8 mouse cellular contexts compared by ENCODE assay signal in the genomic region with DNA sequence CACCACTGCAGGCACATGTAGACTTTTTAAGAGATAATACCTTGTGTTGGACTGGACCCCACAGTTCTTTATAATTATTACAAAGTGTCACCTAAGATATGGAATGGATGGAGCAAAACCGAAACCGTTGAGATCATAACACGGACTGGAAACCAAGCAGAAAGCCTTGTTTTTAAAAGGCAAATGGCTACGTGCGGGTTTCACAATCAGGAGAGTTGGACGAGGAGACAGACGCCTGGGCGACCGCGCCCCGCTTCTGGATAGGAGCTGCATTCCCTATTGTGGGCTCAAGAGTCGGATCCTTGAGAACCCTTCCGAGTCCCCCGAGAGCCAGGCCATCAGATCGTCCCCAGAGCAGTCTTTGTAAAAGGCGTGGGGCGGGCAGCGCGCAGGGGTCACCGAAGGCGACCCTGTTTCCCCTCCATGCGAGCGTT. TPM values are rescaled to one million over a fixed set of nuclear protein-coding genes. Genes with fewer than 3 reads are reported as not detected.
DNase-seq lines count a peak whose midpoint lies in the region; ATAC-seq and TF ChIP-seq lines count a peak whose summit lies in the region.

No protein-coding gene starts in this region.

- no peaks in the 10 kb centered on the region for H3K27me3 ChIP-seq in forebrain, embryonic 16.5 days (replicated peaks; ENCODE audit: control insufficient read depth, insufficient read depth, low read length)
- no peaks in the 10 kb centered on the region for H3K27me3 ChIP-seq in lung, postnatal 0 days (replicated peaks; ENCODE audit: insufficient read depth, low read length)

- TF ChIP-seq EP300 in lung, postnatal 0 days (IDR thresholded peaks at IDR 0.05) = no peak

- H3K4me2 ChIP-seq in forebrain, embryonic 16.5 days (ENCODE audit: low read length) = peak overlapping the region; percentile 64
- peak overlapping the region; percentile 60 for H3K4me2 ChIP-seq in lung, postnatal 0 days (replicated peaks; ENCODE audit: low read depth, low read length)

- H3K4me1 ChIP-seq in bone marrow, adult 2 months (ENCODE audit: control insufficient read depth, insufficient read depth, low read length) = peaks cover 6% of the 10 kb centered on the region; the same call in 1 of the 2 replicates
- peaks cover 21% of the 10 kb centered on the region for H3K4me1 ChIP-seq in forebrain, embryonic 16.5 days (replicated peaks; ENCODE audit: control insufficient read depth, insufficient read depth, low read length)
- peaks cover 6% of the 10 kb centered on the region; the same call in 1 of the 2 replicates for H3K4me1 ChIP-seq in lung, postnatal 0 days (ENCODE audit: insufficient read depth, low read depth, low read length)

- TF ChIP-seq CTCF in left cerebral cortex, adult 2 months (IDR thresholded peaks at IDR 0.05) = no peak
- no peak for TF ChIP-seq CTCF in bone marrow, adult 2 months (IDR thresholded peaks at IDR 0.05; ENCODE audit: control insufficient read depth, insufficient read depth, low read length)
- no peak for TF ChIP-seq CTCF in lung, postnatal 0 days (IDR thresholded peaks at IDR 0.05)

- H3K36me3 ChIP-seq in forebrain, embryonic 16.5 days (ENCODE audit: control insufficient read depth, insufficient read depth) = no peaks in the 10 kb centered on the region
- no peaks in the 10 kb centered on the region for H3K36me3 ChIP-seq in lung, postnatal 0 days (ENCODE audit: insufficient read depth, low read length)

- H3K9ac ChIP-seq in forebrain, embryonic 16.5 days (replicated peaks; ENCODE audit: low read depth, low read length) = peak overlapping the region; percentile 98
- H3K9ac ChIP-seq in lung, postnatal 0 days (replicated peaks; ENCODE audit: low read depth) = peak overlapping the region; percentile 97

- TF ChIP-seq POLR2A in bone marrow, adult 2 months (IDR thresholded peaks at IDR 0.05; ENCODE audit: borderline replicate concordance, control insufficient read depth, low read depth, low read length) = no peak

- H3K4me3 ChIP-seq in left cerebral cortex, adult 2 months = peak overlapping the region; percentile 74
- H3K4me3 ChIP-seq in bone marrow, adult 2 months (replicated peaks; ENCODE audit: control insufficient read depth, low read depth, low read length) = peak overlapping the region; percentile 94
- H3K4me3 ChIP-seq in forebrain, embryonic 16.5 days (replicated peaks; ENCODE audit: low read length) = peak overlapping the region; percentile 99
- H3K4me3 ChIP-seq in lung, postnatal 0 days (ENCODE audit: low read depth, low read length) = peak overlapping the region; percentile 92

- no peak for DNase-seq in left cerebral cortex, adult 2 months (ENCODE audit: extremely low spot score in 1 of 2, low spot score in 2 of 2)
- DNase-seq in left cerebral cortex, postnatal 36 days (ENCODE audit: low spot score in 2 of 2) = no peak
- peak; percentile 71 for DNase-seq in lung, postnatal 0 days (ENCODE audit: low spot score)
- DNase-seq in ovary, postnatal 36 days (ENCODE audit: low spot score) = no peak
- no peak for DNase-seq in left cerebral cortex, postnatal 25 days (ENCODE audit: low spot score in 2 of 2)
- no peak for DNase-seq in adrenal gland, postnatal 14 days

- H3K27ac ChIP-seq in left cerebral cortex, adult 2 months = peak overlapping the region; percentile 100
- peak overlapping the region; percentile 98 for H3K27ac ChIP-seq in bone marrow, adult 2 months (ENCODE audit: control insufficient read depth, insufficient read depth, low read depth, low read length, poor library complexity)
- peak overlapping the region; percentile 91 for H3K27ac ChIP-seq in forebrain, embryonic 16.5 days (ENCODE audit: low read length)
- peak overlapping the region; percentile 97 for H3K27ac ChIP-seq in lung, postnatal 0 days (ENCODE audit: low read length)

- 0% methylated on average over 23 of the region's 23 CpGs for WGBS in bone marrow, adult 2 months
- WGBS in forebrain, embryonic 16.5 days = under 1% methylated on average over 23 of the region's 23 CpGs
- 1% methylated on average over 23 of the region's 23 CpGs for WGBS in lung, postnatal 0 days

- peak; percentile 50 for ATAC-seq in forebrain, embryonic 16.5 days
- ATAC-seq in lung, postnatal 0 days = peak; percentile 43

- intact Hi-C loops in left cerebral cortex, adult 2 months (cut with DNase I) = loop anchor here (5.0 kb wide), 1 partner anchor 492 kb away; the partner anchor contains the start of gene Golga5
- intact Hi-C loops in left cerebral cortex, postnatal 36 days (cut with DNase I) = loop anchor here (5.0 kb wide), 1 partner anchor 492 kb away; the partner anchor contains the start of gene Golga5
- intact Hi-C loops in left cerebral cortex, postnatal 25 days (cut with DNase I) = loop anchor here (10.0 kb wide), 1 partner anchor 770 kb away; the partner anchor contains the start of genes Moap1 and Tmem251

- no peaks in the 10 kb centered on the region for H3K9me3 ChIP-seq in forebrain, embryonic 16.5 days (ENCODE audit: control insufficient read depth, low read length)
- no peaks in the 10 kb centered on the region for H3K9me3 ChIP-seq in lung, postnatal 0 days (ENCODE audit: low read length)

RNA-seq across cellular contexts. Expression of gene Cpsf2, which starts 0.6 kb away (rescaled TPM):
- 10 to 100 TPM; 24.6 to 27.6 TPM for total RNA-seq in left cerebral cortex, adult 2 months (2021)
- 10 to 100 TPM; 26.9 to 28.2 TPM for total RNA-seq in left cerebral cortex, postnatal 36 days (2021)
- polyA plus RNA-seq in bone marrow, adult 2 months (2011; ENCODE audit: insufficient read depth, insufficient read length, low replicate concordance, missing spikeins) = 14.4 and 19.7 TPM in 2 replicates
- polyA plus RNA-seq in forebrain, embryonic 16.5 days (2015; fragmentation: Nextera tagmentation; extraction: Ambion mirVana) = 32.4 and 38.0 TPM in 2 replicates
- 13.1 and 13.6 TPM in 2 replicates for polyA plus RNA-seq in lung, postnatal 0 days (2015; fragmentation: Nextera tagmentation; extraction: Ambion mirVana)
- 10 to 100 TPM; 27.7 to 28.1 TPM for total RNA-seq in left cerebral cortex, postnatal 25 days (2021)
- 30.5 and 31.8 TPM in 2 replicates for total RNA-seq in adrenal gland, postnatal 14 days (2021)

RNA-seq across cellular contexts. Expression of gene Atxn3, which starts 17.1 kb away (rescaled TPM):
- 10 to 100 TPM; 21.9 to 22.1 TPM for total RNA-seq in left cerebral cortex, adult 2 months (2021)
- total RNA-seq in left cerebral cortex, postnatal 36 days (2021) = 10 to 100 TPM; 17.4 to 21.7 TPM
- polyA plus RNA-seq in bone marrow, adult 2 months (2011; ENCODE audit: insufficient read depth, insufficient read length, low replicate concordance, missing spikeins) = 8.1 and 8.2 TPM in 2 replicates
- 14.3 and 14.4 TPM in 2 replicates for polyA plus RNA-seq in forebrain, embryonic 16.5 days (2015; fragmentation: Nextera tagmentation; extraction: Ambion mirVana)
- polyA plus RNA-seq in lung, postnatal 0 days (2015; fragmentation: Nextera tagmentation; extraction: Ambion mirVana) = 14.1 and 15.3 TPM in 2 replicates
- 10 to 100 TPM; 20.8 TPM for total RNA-seq in left cerebral cortex, postnatal 25 days (2021)
- total RNA-seq in adrenal gland, postnatal 14 days (2021) = 14.6 and 23.3 TPM in 2 replicates
